Mouse (Mus musculus) T-cell, adult 2 months (primary cell): ENCODE data around the gene Hist1h2ae.
A peak's percentile ranks its signal among the peaks of the same experiment; 100 is the strongest.
"Not testable (repeated sequence)": the region's sequence is repeated elsewhere in the genome, so short reads cannot be mapped to it uniquely, and the experiment has no call there.

ENCODE experiments used
- DNase-seq: peaks from one replicate; pipeline ENCODE4 v3.0.0; 2022; ENCODE audit warnings: low spot score

Hist1h2ae gene

DNA sequence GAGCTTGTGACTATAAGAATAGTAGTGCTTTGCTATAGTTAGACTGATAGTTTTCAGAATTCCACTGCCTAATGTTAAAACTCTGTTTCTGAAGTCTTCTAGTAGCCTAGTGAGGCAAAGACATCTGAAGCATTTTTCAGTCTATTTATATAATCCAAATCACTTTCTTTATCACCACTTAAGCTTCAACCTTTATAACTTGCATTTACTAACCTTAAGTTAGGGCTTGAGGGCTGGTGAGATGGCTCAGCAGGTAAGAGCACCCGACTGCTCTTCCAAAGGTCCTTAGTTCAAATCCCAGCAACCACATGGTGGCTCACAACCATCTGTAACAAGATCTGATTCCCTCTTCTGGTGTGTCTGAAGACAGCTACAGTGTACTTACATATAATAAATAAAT lies 31.2 kb downstream of the Hist1h2ae start:
- not testable (repeated sequence) for DNase-seq

DNA sequence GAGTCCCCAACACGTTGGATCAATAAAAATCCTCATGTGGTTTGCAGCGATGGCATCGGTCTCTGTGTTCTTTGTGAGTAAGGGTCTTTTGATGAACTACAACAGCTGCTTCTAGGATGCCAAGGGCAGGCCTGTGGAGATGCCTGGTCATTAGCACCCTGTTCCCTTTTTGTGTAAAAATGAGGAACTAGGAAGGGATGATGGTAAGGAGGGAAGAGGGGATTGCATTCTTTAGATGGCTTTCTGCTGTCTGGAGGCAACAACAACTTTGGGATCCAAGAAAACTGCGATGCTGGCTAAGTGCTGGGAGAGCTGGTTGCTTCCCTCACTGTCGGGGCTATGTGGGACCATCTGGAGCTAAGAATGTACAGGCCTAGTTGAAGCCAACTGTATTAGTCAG lies 32.8 kb downstream of the Hist1h2ae start:
- no peak for DNase-seq

DNA sequence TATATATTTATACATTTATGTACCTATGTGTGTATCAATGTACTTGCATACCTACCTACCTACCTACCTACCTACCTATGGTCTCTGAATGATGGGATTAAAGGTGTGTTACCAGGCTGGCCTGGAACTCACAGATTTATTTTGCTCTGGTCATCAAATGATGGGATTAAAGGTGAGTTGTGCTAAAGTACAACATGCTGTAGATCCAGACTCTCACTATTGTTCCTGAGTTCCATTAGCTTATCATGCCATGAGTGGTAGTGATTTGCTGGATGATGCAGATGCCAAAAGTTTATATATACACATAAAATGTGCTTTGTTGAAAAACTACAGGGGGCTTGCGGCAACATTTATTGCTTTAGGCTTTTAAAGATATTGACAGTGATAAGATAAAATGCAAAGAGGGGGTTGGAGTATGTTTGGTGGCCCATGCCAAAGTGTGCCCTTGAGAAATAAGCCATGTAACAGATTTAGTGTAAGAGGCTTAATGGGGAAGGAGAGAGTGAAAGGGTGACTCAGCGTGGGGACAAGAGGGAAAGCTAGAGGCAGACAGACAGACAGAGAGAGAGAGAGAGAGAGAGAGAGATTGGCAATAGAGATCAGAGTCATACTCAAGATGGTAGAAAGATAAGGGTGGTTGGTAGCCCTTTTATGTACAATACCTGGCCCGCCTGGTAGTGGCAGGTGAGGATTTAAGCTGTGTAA lies 33.9 kb downstream of the Hist1h2ae start:
- no peak for DNase-seq

DNA sequence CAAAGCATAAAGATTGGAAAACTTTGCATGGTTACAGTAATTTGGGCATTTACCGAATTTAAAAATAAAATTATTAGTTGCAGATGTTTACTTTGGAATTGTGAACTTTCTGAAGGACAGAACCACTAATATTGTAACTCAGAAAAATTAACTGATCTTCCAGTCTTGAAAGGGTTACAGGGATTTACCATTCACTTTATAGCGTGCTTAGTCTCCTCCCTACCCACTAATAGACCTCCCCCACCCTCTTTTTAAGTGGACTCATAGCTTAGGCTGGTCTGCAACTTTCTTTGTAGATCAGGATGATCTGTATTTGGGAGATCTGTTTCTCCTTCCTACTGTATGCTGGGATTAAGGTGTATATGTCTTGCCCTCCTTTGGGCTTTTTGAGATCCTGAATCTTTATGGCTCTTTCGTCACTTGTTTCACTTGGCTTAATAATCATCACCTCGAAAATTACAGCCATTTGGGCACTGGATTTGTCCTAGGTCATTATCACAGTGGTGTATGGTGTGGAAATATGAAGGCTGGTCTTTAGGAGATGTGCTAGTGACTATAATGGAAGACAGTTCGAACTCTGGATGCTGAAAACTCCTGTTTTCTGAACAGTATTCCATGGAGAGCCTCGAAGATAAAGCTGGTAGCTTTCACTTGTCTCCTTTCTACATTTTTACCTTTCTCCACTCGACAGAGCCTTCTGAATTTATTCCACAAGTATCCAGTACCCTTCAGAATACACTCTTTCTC lies 34.8 kb downstream of the Hist1h2ae start:
- DNase-seq: no peak

DNA sequence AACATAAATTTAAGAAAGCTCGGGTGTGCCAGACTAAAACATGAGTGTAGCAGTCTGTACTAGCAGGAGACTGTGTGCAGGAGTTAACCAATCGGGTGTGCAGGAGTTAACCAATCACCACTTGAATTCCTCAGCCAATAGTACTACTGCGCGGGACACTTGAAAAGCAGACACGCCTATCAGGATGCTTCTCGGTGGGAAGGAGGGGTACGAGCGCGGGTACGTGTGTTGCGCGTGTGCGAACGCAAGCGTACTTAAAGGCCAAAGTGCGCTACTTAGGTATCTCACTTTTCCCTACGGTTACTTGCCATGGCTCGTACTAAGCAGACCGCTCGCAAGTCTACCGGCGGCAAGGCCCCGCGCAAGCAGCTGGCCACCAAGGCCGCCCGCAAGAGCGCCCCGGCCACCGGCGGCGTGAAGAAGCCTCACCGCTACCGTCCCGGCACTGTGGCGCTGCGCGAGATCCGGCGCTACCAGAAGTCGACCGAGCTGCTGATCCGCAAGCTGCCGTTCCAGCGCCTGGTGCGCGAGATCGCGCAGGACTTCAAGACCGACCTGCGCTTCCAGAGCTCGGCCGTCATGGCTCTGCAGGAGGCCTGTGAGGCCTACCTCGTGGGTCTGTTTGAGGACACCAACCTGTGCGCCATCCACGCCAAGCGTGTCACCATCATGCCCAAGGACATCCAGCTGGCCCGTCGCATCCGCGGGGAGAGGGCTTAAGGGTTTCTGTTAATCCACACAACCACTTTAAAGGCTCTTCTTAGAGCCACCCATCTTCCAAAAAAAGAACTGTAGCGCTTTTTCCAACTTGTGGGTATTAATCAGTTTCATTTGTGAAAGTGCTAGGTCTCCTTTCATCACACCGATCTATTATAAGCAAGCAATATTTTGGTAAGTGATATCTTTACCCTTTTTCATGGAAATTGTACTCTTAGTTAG lies 35.6 kb downstream of the Hist1h2ae start, which contains the start of gene Hist1h3g:
TSS of gene Hist1h3g (plus strand) at position 286 of the 939 bp plus-strand sequence.
- peak; percentile 85 for DNase-seq

DNA sequence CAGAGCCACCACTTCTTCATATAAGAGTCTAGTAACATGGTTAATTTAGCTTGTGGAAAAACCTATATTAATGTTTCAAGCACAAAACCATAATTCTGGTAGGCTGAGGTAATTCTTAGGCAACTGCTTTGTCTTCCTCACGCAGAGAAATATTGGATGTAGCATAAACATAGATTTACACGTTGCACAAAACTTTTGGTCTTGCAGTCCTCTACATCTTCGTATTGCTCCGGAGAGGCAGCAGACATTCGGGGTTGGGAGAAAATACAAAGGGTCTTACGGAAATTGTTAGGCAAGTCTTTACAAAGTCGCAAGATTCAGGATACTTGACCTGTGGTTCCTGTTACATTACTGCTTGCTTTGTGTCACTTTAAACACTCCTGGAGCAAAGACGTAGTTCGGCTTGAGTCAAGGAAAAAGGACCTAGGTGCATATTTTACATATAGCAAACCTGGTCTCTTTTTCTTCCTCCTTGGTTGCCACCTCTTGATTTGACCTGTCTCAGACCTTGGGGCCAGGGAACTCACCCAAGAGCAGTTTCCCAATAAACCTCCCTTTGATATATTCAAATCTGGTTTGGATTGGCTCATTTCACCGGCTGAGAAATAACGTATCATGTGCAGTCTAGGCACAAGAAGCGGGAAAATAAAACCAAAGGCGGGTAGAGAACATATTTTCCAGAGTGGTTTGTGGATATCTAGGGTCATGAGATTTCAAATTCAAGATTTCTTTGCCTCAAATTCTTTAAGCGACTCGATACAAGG lies 36.5 kb downstream of the Hist1h2ae start:
- no peak for DNase-seq

DNA sequence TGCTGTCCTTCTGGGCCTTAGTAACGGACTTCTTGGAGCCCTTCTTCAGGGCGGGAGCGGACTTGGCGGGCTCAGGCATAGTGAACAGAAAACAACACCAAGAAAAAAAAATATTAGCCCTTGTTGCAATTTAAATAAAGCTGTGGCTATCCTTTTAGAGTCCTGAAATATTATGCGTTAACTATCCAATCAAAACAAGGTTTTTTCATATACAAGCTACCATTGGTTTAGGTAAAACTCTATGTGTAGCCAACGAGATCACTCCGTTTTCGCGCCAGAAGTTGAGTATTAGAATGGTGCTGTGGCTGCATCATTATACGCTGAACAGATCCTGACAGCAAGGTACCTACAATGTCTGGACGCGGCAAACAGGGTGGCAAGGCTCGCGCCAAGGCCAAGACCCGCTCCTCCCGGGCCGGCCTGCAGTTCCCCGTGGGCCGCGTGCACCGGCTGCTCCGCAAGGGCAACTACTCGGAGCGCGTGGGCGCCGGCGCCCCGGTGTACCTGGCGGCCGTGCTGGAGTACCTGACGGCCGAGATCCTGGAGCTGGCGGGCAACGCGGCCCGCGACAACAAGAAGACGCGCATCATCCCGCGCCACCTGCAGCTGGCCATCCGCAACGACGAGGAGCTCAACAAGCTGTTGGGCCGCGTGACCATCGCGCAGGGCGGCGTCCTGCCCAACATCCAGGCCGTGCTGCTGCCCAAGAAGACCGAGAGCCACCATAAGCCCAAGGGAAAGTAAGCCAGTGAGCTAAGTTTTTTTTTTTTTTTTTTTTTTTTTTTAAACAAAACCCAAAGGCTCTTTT lies 37.3 kb downstream of the Hist1h2ae start, which contains the start of gene Hist1h2af:
TSS of gene Hist1h2af (plus strand) at position 347 of the 808 bp plus-strand sequence.
- DNase-seq: peak; percentile 50

DNA sequence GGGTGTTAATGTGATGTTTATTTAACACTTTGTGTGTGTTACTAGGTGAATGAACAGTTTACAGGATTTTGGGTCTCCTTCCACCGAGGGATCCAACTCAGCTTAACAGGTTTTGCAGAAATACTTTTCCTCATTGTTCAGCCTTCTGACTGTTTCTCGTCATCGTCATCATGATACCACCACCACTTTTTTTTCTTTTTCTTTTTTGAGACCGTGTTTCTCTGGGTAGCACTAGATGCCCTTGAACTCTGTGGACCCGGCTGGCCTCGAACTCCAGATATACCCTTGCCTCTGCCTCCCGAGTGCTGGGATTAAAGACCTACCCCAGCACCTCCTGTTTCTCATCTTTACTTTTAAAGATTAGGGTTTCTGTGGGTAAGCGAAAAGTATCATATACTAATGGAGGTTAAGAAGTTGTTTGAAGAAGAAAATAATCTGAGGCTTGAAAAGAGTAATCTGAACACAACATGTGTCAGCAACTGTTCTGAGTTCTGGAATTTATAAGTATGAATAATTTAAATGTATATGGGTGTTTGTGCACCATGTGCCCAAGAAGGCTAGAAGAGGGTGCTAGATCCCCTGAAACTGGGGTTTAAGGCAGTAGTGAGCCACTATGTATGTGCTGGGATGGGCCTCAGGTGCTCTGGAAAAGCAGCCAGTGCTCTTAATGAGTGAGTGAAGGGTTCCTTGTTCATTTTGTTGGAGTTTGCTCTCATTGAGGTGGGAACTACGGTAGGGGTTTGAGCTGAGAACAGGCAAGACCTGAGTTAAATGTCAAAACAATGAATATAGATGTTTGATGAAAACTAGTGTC lies 38.6 kb downstream of the Hist1h2ae start:
- no peak for DNase-seq

DNA sequence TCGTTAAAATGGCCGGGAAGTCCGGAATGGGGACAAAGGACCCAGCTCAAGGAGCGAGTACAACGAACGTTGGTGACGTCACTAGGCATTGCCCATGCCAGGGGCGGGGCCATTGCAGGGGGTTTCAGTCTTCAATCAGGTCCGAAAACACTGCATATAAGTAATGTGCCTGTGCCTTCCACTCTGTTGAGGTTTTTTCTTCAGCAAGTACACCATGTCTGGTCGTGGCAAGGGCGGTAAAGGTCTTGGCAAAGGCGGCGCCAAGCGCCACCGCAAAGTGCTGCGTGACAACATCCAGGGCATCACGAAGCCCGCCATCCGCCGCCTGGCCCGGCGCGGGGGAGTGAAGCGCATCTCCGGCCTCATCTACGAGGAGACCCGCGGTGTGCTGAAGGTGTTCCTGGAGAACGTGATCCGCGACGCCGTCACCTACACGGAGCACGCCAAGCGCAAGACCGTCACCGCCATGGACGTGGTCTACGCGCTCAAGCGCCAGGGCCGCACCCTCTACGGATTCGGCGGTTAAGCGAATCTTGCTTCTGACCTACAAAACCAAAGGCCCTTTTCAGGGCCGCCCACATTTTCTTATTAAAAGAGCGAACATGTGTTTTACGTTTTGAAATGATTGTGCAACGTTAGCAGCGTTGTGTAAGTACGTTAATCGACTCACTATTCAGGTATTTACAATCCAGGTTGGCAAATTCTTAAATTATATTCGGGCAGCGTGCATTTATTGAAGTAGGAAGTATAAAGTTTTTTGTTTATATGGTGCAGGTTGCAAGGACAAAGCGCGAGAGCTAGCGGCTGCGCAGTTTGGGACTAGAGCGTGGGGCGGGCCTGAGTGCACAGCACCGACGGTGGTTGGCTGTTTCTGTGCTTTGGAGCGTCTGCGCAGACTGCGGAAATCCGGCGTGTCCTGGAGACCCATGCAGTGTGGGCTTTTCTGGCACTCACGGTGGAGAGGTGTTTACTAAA lies 39.8 kb downstream of the Hist1h2ae start, which contains the start of gene Hist1h4h:
TSS of gene Hist1h4h (plus strand) at position 150 of the 975 bp plus-strand sequence.
- peak; percentile 94 for DNase-seq

DNA sequence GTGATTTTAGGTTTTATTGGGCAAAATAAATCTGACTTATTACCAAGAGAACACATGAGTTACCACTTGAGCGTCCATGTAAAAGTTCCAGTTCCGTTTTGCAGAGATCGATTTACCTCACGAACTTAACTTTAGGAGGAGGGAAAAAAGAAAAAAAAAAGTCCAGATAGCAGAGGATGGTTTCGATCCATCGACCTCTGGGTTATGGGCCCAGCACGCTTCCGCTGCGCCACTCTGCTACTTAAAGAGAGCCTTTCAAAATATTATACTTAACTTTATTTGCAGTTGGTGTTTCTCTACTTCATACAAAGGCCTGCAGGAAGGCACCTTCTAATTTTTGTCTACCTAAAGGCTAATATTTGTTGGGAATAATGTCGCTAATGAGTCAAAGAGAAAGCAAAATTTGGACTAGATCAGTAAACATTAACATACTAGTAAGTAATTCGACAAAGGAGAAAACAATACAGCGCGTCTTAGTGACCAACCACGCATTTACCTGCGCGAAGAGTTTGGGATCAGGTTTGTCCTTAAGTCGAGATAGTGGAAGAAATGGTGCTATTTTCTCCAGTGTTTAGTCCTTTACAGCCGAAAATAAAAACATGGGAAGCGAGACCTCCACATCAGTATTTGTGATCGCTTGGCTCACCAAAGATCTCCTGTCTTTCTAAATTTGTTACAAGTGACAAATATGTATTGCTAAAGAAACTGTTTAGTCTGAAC lies 40.7 kb downstream of the Hist1h2ae start:
- DNase-seq: peak; percentile 77

DNA sequence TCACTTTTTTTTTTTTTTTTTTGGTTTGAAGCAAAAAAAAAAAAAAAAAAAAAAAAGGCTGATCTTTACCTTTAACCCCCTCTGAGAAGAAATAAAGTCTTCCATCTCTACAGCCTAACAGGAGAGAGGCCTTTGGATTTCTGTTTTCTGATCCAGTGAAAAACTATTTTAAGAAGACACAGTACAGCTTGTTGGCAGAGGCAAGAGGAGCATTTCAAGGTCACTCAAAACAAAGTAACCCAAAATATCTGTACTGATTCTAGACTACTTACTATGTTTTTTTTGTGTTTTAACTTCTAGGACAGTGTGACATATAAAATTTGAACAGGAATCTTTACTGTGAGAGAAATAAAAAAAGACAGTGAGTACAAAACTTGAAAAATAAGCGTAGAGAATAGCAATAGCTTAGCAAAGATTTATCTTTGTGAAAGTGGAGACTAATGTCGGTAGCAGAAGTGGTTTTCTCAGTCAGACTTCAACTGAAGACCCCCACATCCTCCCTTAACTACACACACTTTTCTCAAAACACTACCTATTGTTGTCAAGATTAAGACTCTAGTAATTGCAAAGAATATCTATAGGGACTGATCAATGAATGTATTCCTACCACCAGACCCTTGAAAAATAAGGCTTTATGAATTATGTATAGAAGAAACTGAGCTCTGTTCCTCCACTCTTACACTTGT lies 41.4 kb downstream of the Hist1h2ae start:
- DNase-seq: no peak

DNA sequence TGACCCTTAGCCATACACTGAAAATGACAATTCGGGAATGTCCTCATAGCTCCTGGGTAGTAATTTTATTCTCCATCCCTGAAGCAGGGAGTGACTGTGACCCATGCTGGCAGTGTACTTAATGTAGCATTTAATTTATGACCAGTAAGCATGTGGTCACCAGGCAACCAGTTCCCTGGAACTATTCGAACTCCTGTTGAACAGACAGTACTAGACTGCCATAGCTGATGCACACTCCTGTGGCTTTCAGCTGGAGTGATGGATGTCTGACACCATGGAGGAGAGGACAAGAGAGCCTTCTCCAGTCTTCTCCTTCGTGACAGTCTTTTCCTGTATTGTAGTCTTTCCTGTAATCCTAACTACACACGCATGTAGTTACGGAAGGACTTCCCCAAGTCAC lies 42.0 kb downstream of the Hist1h2ae start:
- no peak for DNase-seq

DNA sequence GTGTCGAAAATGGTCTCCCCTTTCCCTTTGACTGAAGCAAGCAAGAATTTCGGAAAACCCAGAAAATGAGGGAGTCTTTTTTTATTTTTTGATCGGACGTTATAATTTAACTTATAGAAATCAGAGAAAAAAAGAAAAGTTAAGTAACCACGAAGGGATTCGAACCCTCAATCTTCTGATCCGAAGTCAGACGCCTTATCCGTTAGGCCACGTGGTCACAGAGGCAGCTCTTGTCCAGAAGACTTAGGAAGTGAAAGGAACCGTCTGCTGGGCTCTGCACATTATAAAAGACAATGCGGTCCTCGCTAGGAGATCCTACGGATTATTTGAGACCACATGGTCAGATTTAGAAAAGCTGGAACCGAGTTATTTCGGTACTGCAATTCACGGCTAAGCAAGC lies 44.7 kb downstream of the Hist1h2ae start:
- peak; percentile 86 for DNase-seq

DNA sequence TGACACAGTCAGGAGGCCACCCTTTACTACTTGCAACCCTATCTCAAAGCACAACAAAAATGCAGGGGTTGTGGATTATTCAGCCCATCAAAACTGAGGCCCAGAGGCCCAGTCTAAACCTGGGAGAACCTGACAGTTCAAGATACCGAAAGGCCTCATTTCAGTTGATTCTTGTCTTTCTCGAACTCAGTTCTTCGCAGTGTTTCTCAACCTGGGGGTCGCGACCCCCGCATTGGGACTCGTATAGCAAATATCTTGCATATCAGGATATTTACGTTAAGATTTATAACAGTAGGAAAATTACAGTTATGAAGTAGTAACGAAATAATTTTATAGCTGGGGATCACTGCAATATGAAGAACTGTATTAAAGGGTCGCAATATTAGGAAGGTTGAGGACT lies 45.1 kb downstream of the Hist1h2ae start:
- no peak for DNase-seq

DNA sequence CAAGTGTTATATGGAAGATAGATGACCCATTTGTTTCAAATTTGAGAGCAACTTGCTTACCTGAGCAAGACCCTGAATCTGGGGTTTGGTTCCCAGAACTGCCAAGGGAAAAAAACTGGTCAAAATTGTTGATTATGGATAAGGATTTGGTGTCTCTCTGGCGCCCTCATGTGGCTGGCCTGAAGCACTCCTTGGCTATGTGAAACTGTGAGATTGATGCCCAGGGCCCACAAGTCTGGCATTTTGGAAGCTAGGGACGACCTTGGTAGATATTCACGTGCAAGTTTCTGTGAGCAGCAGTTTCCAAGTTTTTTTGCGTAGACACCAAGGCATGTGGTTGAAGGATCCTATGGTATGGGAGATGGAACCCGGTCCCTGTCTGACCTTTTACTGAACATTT lies 46.4 kb downstream of the Hist1h2ae start:
- DNase-seq: peak; percentile 72

DNA sequence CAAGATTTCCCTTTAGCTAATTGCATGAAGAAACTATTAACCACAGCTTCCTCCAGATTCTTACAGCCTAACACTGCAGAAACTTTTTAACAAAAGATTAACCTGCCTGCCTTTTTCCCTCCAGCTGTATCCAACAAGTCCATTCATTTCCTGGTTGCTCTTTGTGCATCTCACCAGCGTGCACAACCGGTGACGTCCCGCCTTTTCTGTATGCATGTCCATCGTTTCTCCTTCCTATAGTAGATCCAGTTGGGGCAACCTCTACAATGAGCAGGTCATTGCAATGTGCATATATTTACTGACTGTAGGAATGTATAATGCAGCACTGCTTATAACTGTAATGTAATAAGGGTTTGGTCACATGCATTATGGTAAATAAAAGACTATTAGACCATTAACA lies 47.0 kb downstream of the Hist1h2ae start:
- DNase-seq: no peak

DNA sequence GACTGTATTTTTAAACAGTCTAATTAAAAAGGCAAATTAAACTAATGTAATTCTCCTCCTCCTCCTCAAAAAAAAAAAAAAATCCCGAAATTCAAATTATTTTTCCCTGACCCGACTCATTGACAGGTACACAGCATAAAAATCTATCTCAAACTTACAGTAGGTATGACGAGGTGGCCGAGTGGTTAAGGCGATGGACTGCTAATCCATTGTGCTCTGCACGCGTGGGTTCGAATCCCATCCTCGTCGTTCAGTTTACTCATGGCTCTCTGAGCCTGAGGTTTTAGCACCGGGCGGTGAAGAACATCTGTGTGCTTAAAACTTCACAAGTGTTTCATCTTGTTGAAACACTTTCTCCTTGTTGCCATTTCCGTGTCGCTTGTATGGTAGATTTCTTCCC lies 49.3 kb downstream of the Hist1h2ae start:
- peak; percentile 84 for DNase-seq
